Mouse (Mus musculus) kidney, postnatal 25 days (tissue): ENCODE data around the gene Cdc42se2.

Experiments
- DNase-seq, 2 experiments: peaks; one replicate each; pipeline ENCODE4 v3.0.0; 2021; ENCODE audit warnings: mixed read lengths in 2 of 2

The Cdc42se2 gene

GRCm38 (mm10) chr11:54754301-54755147 is 33.0 kb downstream of the Cdc42se2 start:
- DNase-seq = no peak

GRCm38 (mm10) chr11:54751502-54751901 is 36.0 kb downstream of the Cdc42se2 start:
- DNase-seq = no peak

- DNase-seq = no peak
Observed at GRCm38 (mm10) chr11:54748891-54749290, 38.6 kb downstream of the Cdc42se2 start.

DNA sequence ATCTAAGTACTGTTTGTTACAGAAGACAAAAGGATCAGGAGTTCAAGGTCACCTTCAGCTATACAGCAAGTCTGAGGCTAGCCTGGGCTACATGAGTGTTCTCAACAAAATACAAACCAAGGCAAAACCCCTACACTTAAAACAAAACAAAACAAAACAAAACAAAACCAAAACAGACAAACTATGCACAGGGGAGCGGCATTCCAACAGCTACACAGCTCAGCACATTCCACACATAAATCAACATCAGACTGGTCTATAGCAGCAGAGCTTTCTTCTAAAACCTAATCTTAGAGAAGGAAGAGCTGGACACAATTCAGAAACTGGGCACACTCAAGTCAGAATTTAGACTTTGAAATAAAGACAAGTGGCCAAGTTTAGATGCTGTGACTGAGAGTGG is 43.2 kb downstream of the Cdc42se2 start:
- DNase-seq = no peak

DNA sequence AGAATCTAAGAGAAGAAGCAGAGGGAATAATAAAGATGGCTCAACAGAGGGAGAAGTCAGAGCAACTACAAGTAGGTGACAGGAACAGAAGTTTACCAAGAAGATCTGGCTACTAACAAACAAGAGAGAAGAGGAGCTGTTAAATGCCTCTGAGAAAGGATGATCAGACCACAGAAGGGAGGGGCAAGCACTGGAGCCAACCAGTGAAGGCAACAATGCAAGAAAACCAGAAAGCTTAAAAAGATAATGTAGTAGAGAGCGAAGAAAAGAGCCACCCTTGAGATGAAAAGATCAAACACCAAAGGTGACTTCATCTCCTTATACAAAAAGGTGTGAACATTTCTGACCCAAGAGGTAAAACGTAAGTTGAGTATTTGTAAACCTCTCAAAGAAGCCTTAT is 46.1 kb downstream of the Cdc42se2 start:
- DNase-seq = no peak

GRCm38 (mm10) chr11:54739012-54739750 is 48.3 kb downstream of the Cdc42se2 start:
- no peak for DNase-seq

DNA sequence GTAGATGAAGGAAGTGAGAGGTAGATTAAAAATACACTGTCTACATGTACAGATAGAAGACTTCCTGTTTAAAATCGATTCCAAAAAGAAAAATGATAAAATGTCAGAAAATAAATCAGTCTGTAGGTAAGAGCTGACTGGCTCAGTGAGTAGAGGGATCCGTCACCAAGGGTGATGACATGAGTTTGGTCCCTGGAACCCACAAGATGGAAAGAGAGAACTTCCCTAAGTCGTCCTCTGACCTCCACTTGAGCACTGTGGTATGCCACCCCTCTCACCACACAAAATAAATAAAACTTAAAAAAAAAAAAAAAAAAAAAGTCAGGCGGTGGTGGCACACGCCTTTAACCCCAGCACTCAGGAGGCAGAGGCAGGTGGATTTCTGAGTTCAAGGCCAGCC is 50.6 kb downstream of the Cdc42se2 start:
- no peak for DNase-seq

DNA sequence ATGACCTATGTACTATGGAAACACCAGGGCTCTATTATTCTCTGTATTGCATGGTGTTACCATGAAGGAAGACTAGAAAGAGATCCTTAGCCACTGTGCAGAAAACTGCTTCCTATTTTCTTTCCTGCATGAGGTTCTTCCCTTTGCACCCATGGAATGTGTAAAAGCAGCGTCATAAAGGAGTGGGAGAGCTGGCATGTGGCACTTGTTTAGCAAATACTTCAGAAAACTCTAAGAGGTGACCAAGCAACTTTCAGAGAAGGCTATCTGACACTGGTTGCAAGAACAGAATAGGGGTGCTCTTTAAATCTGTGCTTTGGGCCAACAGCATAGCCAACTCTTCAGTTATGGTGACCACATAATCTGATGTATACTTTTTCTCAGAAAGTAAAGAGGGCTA is 52.4 kb downstream of the Cdc42se2 start:
- DNase-seq = no peak

- DNase-seq = peak in 1 of 2 experiments; percentile 52
Observed at GRCm38 (mm10) chr11:54733546-54733945, 53.9 kb downstream of the Cdc42se2 start.

DNA sequence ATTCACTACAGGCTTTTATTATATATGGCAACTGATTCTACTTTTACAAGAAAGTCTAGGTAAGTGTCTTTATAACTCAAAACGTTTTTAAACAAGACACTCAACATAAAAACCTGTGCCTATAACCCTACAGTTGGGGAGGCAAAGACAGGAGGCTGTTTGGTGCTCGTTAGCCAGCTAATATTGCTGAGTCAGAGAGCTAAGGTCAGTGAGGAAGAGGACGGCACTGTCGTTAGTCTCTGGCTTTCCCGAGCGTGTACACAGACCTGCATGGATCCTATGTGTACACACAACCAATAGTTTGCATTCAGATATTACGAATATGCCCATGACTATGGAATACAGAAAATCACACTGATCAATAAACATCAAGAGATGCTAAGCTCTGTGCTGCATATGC is 56.1 kb downstream of the Cdc42se2 start:
- no peak for DNase-seq

- no peak for DNase-seq
Observed at GRCm38 (mm10) chr11:54730931-54731330, 56.5 kb downstream of the Cdc42se2 start.

GRCm38 (mm10) chr11:54729311-54729710 is 58.2 kb downstream of the Cdc42se2 start:
- no peak for DNase-seq

GRCm38 (mm10) chr11:54728371-54728770 is 59.1 kb downstream of the Cdc42se2 start:
- DNase-seq = no peak

GRCm38 (mm10) chr11:54727327-54727901 is 60.1 kb downstream of the Cdc42se2 start:
- peak in 1 of 2 experiments; percentile 34 for DNase-seq

GRCm38 (mm10) chr11:54726571-54727062 is 60.9 kb downstream of the Cdc42se2 start:
- DNase-seq = no peak

- DNase-seq = peak in 1 of 2 experiments; percentile 38
Observed at GRCm38 (mm10) chr11:54724353-54725034, 63.0 kb downstream of the Cdc42se2 start.

DNA sequence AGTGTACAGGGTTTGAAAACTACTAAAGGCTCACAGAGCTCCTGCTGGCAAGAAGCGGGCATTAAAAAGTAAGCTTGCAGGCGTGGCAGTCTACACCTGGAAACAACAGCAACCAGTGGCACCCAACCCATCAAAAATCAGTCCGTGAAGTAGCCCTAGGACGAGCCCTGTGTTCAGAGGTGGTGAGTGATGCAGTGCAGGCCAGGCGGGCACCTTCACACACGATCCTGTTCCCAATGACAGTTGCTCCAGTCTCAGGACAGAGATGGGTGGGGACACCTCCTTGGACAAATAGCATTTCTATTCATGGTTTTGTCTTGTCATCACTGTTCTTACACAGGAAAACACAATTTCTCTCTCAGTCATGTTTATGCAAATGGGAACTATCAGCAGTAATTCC is 65.4 kb downstream of the Cdc42se2 start:
- no peak for DNase-seq

DNA sequence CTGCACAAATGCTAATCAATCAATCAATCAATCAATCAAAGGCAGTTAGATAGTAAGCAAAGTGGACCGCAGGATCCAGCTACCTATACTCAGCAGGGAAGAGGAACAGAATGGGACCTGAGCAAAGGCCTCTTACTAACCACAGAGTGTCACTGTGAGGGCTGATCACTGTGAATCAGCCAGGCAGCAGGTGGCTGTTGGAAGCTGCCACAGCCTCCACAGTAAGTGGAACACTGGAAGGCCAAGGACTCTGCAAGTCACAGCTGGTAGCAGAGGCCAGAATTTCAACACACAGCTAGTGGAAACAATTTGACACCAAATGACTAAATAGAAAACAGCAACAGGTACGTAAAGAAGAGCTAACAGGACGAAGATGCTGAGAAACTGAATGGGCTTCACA is 68.9 kb downstream of the Cdc42se2 start:
- no peak for DNase-seq

GRCm38 (mm10) chr11:54717893-54718292 is 69.6 kb downstream of the Cdc42se2 start:
- DNase-seq = no peak

DNA sequence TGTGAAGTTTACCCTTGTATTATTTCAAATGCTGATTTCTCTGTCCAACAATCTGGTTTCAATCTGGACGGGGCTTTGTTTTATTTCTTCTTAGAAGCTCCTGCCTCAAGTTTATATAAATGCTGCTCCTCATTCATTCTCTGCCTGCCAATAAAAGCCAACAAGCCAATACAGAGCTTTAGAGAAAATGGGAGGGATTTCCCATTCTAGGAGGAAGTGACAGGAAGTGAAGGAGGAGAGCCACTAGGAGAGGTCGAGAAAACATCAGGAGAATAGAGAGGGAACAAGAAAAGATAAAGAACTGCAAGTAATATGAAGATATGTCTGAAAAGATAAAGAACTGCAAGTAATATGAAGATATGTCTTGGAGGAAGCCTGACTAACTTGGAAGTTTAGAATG is 74.6 kb downstream of the Cdc42se2 start:
- DNase-seq = no peak

- DNase-seq = no peak
Observed at GRCm38 (mm10) chr11:54710512-54711293, 76.8 kb downstream of the Cdc42se2 start.

- DNase-seq = no peak
Observed at GRCm38 (mm10) chr11:54709645-54710044, 77.8 kb downstream of the Cdc42se2 start.
